ENCODE assay signal across 17 mouse cellular contexts in the genomic region with DNA sequence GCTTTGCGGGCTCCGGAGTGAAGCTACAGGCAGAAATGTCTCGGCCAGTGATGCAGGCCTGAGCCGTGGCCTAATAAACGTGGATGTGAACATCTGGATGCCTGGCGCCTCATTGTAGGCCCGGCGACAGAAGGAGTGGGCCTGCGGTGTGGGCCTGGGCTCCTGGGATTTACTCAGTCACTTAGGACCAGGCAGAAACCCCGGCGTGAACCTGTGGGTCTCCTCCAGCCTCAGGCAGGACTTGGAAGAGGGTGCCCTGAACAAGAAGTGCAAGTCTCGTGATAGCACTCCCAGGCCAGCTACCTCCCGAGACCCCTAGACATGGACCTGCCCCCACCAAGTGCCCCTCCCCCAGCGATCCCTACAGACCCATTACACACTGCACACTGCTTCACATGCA. TPM values are rescaled to one million over a fixed set of nuclear protein-coding genes. Genes with fewer than 3 reads are reported as not detected.
DNase-seq lines count a peak whose midpoint lies in the region; TF ChIP-seq lines count a peak whose summit lies in the region.
"Had no signal": no experiment of that assay in that cellular context is flagged by ENCODE, and none has a peak within 500 bp of the region (broad histone marks: within the 10 kb centered on the region; RNA-seq: fewer than 3 reads in every experiment).

No protein-coding gene starts in this region.

- H3K27me3 ChIP-seq in E14TG2a.4 (ENCODE audit: insufficient read depth, low read length), result no peaks in the 10 kb centered on the region
- H3K27me3 ChIP-seq: embryonic facial prominence, embryonic 12.5 days; forebrain, embryonic 13.5 days; forebrain, embryonic 15.5 days had no signal

- intact Hi-C loops in heart, postnatal 36 days (cut with DNase I), result loop anchor here (5.0 kb wide), 1 partner anchor 220 kb away; no protein-coding TSS in a partner anchor

- no peak for TF ChIP-seq CTCF in E14TG2a.4 (conservative IDR thresholded peaks at IDR 0.05; ENCODE audit: low read length)

- H3K4me1 ChIP-seq in E14TG2a.4 (replicated peaks; ENCODE audit: low read depth, low read length) (peaks cover 74% of the 10 kb centered on the region), ES-E14 (ENCODE audit: control insufficient read depth in 2 of 2, insufficient read depth in 2 of 2, low read length in 2 of 2, poor library complexity in 1 of 2) (peaks cover 4 to 27% of the 10 kb centered on the region in 2 experiments; a peak in 3 of 4 replicates)
- H3K4me1 ChIP-seq: embryonic facial prominence, embryonic 12.5 days; forebrain, embryonic 13.5 days had no signal

- peak overlapping the region; percentile 34; the same call in 1 of the 2 replicates for H3K9ac ChIP-seq in ES-E14 (ENCODE audit: insufficient read depth, low read depth, low read length, poor library complexity, severe bottlenecking)
- H3K9ac ChIP-seq: embryonic facial prominence, embryonic 12.5 days; forebrain, embryonic 13.5 days; forebrain, embryonic 15.5 days; forebrain, postnatal 0 days had no signal

- peak overlapping the region; percentile 64; the same call in 1 of the 2 replicates for H3K4me3 ChIP-seq in E14TG2a.4 (replicated peaks; ENCODE audit: low read length)
- no peak overlapping the region for H3K4me3 ChIP-seq in ES-E14 (ENCODE audit: insufficient read depth in 1 of 2, low read depth in 1 of 2, low read length in 2 of 2, poor library complexity in 1 of 2, severe bottlenecking in 1 of 2)
- H3K4me3 ChIP-seq: embryonic facial prominence, embryonic 10.5 days; embryonic facial prominence, embryonic 12.5 days; forebrain, embryonic 13.5 days; forebrain, embryonic 15.5 days had no signal

- H3K36me3 ChIP-seq in E14TG2a.4 (ENCODE audit: insufficient read depth, low read length), result peaks cover 53% of the 10 kb centered on the region
- H3K36me3 ChIP-seq in ES-E14 (ENCODE audit: control insufficient read depth, insufficient read depth, low read length, poor library complexity, severe bottlenecking), result peaks cover 24% of the 10 kb centered on the region

- in situ Hi-C loops in ES-E14 (cut with MboI; ENCODE audit: low sequenced_read_pairs in 2 of 2, unreplicated experiment in 2 of 2), result loop anchor here in 1 of 2 experiments (5.0 kb wide), 1 partner anchor 55 kb away; no protein-coding TSS in a partner anchor

- H3K27ac ChIP-seq in ES-E14 (ENCODE audit: insufficient read depth, low read depth, low read length, poor library complexity, severe bottlenecking), result no peak overlapping the region
- H3K27ac ChIP-seq: embryonic facial prominence, embryonic 10.5 days; embryonic facial prominence, embryonic 12.5 days; forebrain, embryonic 13.5 days; forebrain, embryonic 15.5 days had no signal

- H3K9me3 ChIP-seq in E14TG2a.4 (ENCODE audit: low read length) (no peaks in the 10 kb centered on the region), ES-E14 (ENCODE audit: control insufficient read depth, insufficient read depth, low read depth, low read length) (no peaks in the 10 kb centered on the region)
- H3K9me3 ChIP-seq: embryonic facial prominence, embryonic 10.5 days; embryonic facial prominence, embryonic 12.5 days; forebrain, embryonic 13.5 days; forebrain, embryonic 15.5 days had no signal

- DNase-seq in heart, adult 11 months, result peak; percentile 91
- DNase-seq in heart, postnatal 36 days, result no peak
- DNase-seq in ES-E14 (ENCODE audit: low read depth, low spot score), result no peak
- DNase-seq in thymus, postnatal 25 days, result no peak
- DNase-seq: adrenal gland, adult 8-10 months; adrenal gland, postnatal 14 days; adrenal gland, postnatal 36 days; cerebellum, adult 18-20 months; cerebellum, adult 8-10 months; cerebellum, postnatal 10 days; cerebellum, postnatal 25 days; forebrain, postnatal 0 days had no signal

TF ChIP-seq in ES-E14, 5 proteins besides CTCF, POLR2A, EP300 and RAD21:
- no peak for TF ChIP-seq HCFC1 (IDR thresholded peaks at IDR 0.05; ENCODE audit: borderline replicate concordance, insufficient read depth, low read length)
TF ChIP-seq in ES-E14: peak in this region for 0.

RNA-seq across cellular contexts. Expression of a gene that starts 14.7 kb away (rescaled TPM):
- total RNA-seq in heart, postnatal 36 days (2021), result 10 to 100 TPM; 26.4 to 28.1 TPM
- total RNA-seq in ES-E14 (2012; rRNA removed), result 137 and 207 TPM in 2 replicates

RNA-seq across cellular contexts. Expression of a gene that starts 14.8 kb away (rescaled TPM):
- total RNA-seq in heart, postnatal 36 days (2021), result 1 to 10 TPM; 7.7 to 7.9 TPM
- 9.8 and 11.4 TPM in 2 replicates for total RNA-seq in ES-E14 (2012; rRNA removed)

RNA-seq across cellular contexts. Expression of a gene that starts 15.1 kb away (rescaled TPM):
- total RNA-seq in heart, postnatal 36 days (2021), result 10 to 100 TPM; 30.3 to 32.1 TPM
- total RNA-seq in ES-E14 (2012; rRNA removed), result 94.2 and 106 TPM in 2 replicates

RNA-seq across cellular contexts. Expression of a gene that starts 24.6 kb away (rescaled TPM):
- total RNA-seq in heart, postnatal 36 days (2021), result 10 to 100 TPM; 23.4 to 29.4 TPM
- 32.3 and 37.5 TPM in 2 replicates for total RNA-seq in ES-E14 (2012; rRNA removed)

RNA-seq across cellular contexts. Expression of a gene that starts 26.3 kb away (rescaled TPM):
- 10 to 100 TPM; 77.1 to 84.5 TPM for total RNA-seq in heart, postnatal 36 days (2021)
- total RNA-seq in ES-E14 (2012; rRNA removed), result 10.6 and 15.1 TPM in 2 replicates
